Mouse (Mus musculus): ENCODE results near the gene Itpr2.
A peak's percentile ranks its signal among the peaks of the same experiment; 100 is the strongest.

Itpr2 gene

GRCm38 (mm10) chr6:146221371-146222336 lies 280.4 kb downstream of the Itpr2 start:
- peak; percentile 13 for DNase-seq (ENCODE audit: low read depth, low spot score)

GRCm38 (mm10) chr6:146220071-146220470 lies 282.0 kb downstream of the Itpr2 start:
- no peak for DNase-seq (ENCODE audit: low read depth, low spot score)

- DNase-seq (ENCODE audit: low read depth, low spot score): no peak
Measured at GRCm38 (mm10) chr6:146219534-146219933, 282.5 kb downstream of the Itpr2 start.

- DNase-seq (ENCODE audit: low read depth, low spot score): no peak
Measured at GRCm38 (mm10) chr6:146215302-146215701, 286.7 kb downstream of the Itpr2 start.

- DNase-seq (ENCODE audit: low read depth, low spot score): no peak
Measured at GRCm38 (mm10) chr6:146212339-146212738, 289.7 kb downstream of the Itpr2 start.

GRCm38 (mm10) chr6:146211233-146211632 lies 290.8 kb downstream of the Itpr2 start:
- no peak for DNase-seq (ENCODE audit: low read depth, low spot score)

- DNase-seq (ENCODE audit: low read depth, low spot score): no peak
Measured at GRCm38 (mm10) chr6:146208983-146209382, 293.0 kb downstream of the Itpr2 start.

- no peak for DNase-seq (ENCODE audit: low read depth, low spot score)
Measured at GRCm38 (mm10) chr6:146207204-146207959, 294.6 kb downstream of the Itpr2 start.

GRCm38 (mm10) chr6:146205136-146205535 lies 296.9 kb downstream of the Itpr2 start:
- DNase-seq (ENCODE audit: low read depth, low spot score): no peak

GRCm38 (mm10) chr6:146204470-146204869 lies 297.6 kb downstream of the Itpr2 start:
- no peak for DNase-seq (ENCODE audit: low read depth, low spot score)

GRCm38 (mm10) chr6:146197868-146198379 lies 304.1 kb downstream of the Itpr2 start:
- peak; percentile 37 for DNase-seq (ENCODE audit: low read depth, low spot score)

- DNase-seq (ENCODE audit: low read depth, low spot score): no peak
Measured at GRCm38 (mm10) chr6:146196701-146197100, 305.3 kb downstream of the Itpr2 start.

- DNase-seq (ENCODE audit: low read depth, low spot score): no peak
Measured at GRCm38 (mm10) chr6:146195854-146196457, 306.1 kb downstream of the Itpr2 start.

GRCm38 (mm10) chr6:146191931-146192330 lies 310.1 kb downstream of the Itpr2 start:
- DNase-seq (ENCODE audit: low read depth, low spot score): no peak

- DNase-seq (ENCODE audit: low read depth, low spot score): no peak
Measured at GRCm38 (mm10) chr6:146190006-146190405, 312.0 kb downstream of the Itpr2 start.

- no peak for DNase-seq (ENCODE audit: low read depth, low spot score)
Measured at GRCm38 (mm10) chr6:146185532-146185931, 316.5 kb downstream of the Itpr2 start.

- DNase-seq (ENCODE audit: low read depth, low spot score): no peak
Measured at GRCm38 (mm10) chr6:146184771-146185170, 317.3 kb downstream of the Itpr2 start.

GRCm38 (mm10) chr6:146174644-146175250 lies 327.3 kb downstream of the Itpr2 start:
- DNase-seq (ENCODE audit: low read depth, low spot score): no peak

GRCm38 (mm10) chr6:146170603-146171051 lies 331.4 kb downstream of the Itpr2 start:
- DNase-seq (ENCODE audit: low read depth, low spot score): no peak

- DNase-seq (ENCODE audit: low read depth, low spot score): no peak
Measured at GRCm38 (mm10) chr6:146167207-146167606, 334.8 kb downstream of the Itpr2 start.

- no peak for DNase-seq (ENCODE audit: low read depth, low spot score)
Measured at GRCm38 (mm10) chr6:146159641-146160040, 342.4 kb downstream of the Itpr2 start.

Data from ES-CJ7 (cell line).